Mouse (Mus musculus) forebrain, embryonic 12.5 days (tissue): ENCODE measurements around the gene Pspn. TPM values are rescaled to one million over a fixed set of nuclear protein-coding genes. Genes with fewer than 3 reads are reported as not detected.

ENCODE experiments used
- ATAC-seq: fragments of 200-750 bp; cut with Nextera tagmentation; 2 replicates; pipeline ENCODE4 v1.8.0; 2017; ENCODE audit warnings: moderate TSS enrichment; ENCODE audit not compliant: low FRiP score
- H3K27ac ChIP-seq: fragments of 300-500 bp; sonication (generic); 2 replicates; pipeline ENCODE4 v1.5.1; 2016; ENCODE audit warnings: mild to moderate bottlenecking
- H3K27me3 ChIP-seq: fragments of 300-500 bp; sonication (generic); 2 replicates; pipeline ENCODE4 v1.6.1; 2016; ENCODE audit warnings: mild to moderate bottlenecking
- H3K36me3 ChIP-seq: fragments of 300-500 bp; sonication (generic); replicated peaks from 2 replicates; pipeline ENCODE4 v1.6.1; 2016; ENCODE audit warnings: mild to moderate bottlenecking
- H3K4me1 ChIP-seq: fragments of 300-500 bp; sonication (generic); 2 replicates; pipeline ENCODE4 v1.6.1; 2016
- H3K4me2 ChIP-seq: fragments of 300-500 bp; sonication (generic); 2 replicates; pipeline ENCODE4 v1.6.1; 2016; ENCODE audit warnings: mild to moderate bottlenecking, moderate library complexity
- H3K4me3 ChIP-seq: fragments of 300-500 bp; sonication (generic); replicated peaks from 2 replicates; pipeline ENCODE4 v1.5.1; 2016; ENCODE audit warnings: mild to moderate bottlenecking
- H3K9ac ChIP-seq: fragments of 300-500 bp; sonication (generic); 2 replicates; pipeline ENCODE4 v1.6.1; 2016; ENCODE audit warnings: mild to moderate bottlenecking
- H3K9me3 ChIP-seq: fragments of 300-500 bp; sonication (generic); 2 replicates; pipeline ENCODE4 v1.6.1; 2016
- WGBS: fragments of 180-500 bp; shearing (Covaris S2); methylation state at CpG from one replicate; pipeline ENCODE4 v1.1.7; 2016; 5-methylcytosine and 5-hydroxymethylcytosine counted together
- polyA plus RNA-seq: library from polyadenylated mRNA; unstranded; fragments of >200 nt; fragmentation: Nextera tagmentation; extraction: Ambion mirVana; gene quantifications from 2 replicates; pipeline ENCODE4 v1.2.1, GENCODE M21; 2016

Pspn gene
- polyA plus RNA-seq, 1 experiment from 2014 or later, result 0.61 TPM

DNA sequence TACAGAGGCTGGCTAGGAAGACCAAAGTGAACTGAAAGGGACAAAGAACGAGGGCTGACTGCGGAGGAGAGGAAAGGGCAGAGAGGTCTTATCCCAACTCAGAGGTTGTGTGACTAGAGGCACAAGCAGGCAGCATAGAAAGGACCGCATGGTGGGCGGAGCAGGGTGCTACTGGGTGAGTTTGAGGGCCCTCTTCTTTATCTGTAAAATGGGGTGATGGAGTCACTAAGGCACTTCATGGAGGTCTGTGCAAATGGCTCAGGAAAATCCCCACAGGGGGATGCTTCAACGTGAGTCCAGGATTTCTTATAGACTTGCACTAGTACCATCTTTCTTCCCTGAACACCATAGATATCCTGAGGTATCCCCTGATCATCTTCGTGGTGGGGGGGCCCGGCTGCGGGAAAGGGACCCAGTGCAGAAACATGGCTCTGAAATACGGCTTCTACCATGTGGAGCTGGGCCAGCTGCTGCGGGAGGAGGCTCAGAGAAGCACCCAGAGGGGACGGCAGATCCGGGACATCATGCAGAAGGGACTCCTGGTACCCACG, 12.5 kb upstream of the Pspn start:
- Histone ChIP-seq H3K27me3 (no peaks in the 10 kb centered on the region), H3K9ac (peak overlapping the region; percentile 78; the same call in 1 of the 2 replicates), H3K4me1 (peaks cover 24% of the 10 kb centered on the region), H3K27ac (peak overlapping the region; percentile 95), H3K9me3 (no peaks in the 10 kb centered on the region), H3K4me2 (peak overlapping the region; percentile 86), H3K36me3 (peaks cover 21% of the 10 kb centered on the region), H3K4me3 (peak overlapping the region; percentile 72)
- ATAC-seq, result no peak
- WGBS, result 72% methylated on average over 13 of the region's 13 CpGs

- Histone ChIP-seq H3K9ac (peak within 1 kb of the TSS; percentile 81), H3K27me3 (no peaks in the 10 kb centered on the region), H3K4me2 (peak within 1 kb of the TSS; percentile 88), H3K9me3 (no peaks in the 10 kb centered on the region), H3K27ac (peak within 1 kb of the TSS; percentile 95), H3K4me3 (peak within 1 kb of the TSS; percentile 72), H3K4me1 (peaks cover 24% of the 10 kb centered on the region), H3K36me3 (peaks cover 29% of the 10 kb centered on the region)
- peak; percentile 93 for ATAC-seq
- WGBS, result under 1% methylated on average over 51 of the region's 51 CpGs
Observed at GRCm38 (mm10) chr17:57011236-57012141, 11.7 kb upstream of the Pspn start, which contains the start of the genes Gtf2f1 and Gm17949. Gene Gtf2f1, minus strand, starts transcription at chr17:57011288. Gene Gm17949, plus strand, starts transcription at chr17:57011469.

- H3K4me3 ChIP-seq, result peak overlapping the region; percentile 72
- no peaks in the 10 kb centered on the region for H3K27me3 ChIP-seq
- peak; percentile 54 for ATAC-seq
- H3K4me1 ChIP-seq, result peaks cover 24% of the 10 kb centered on the region
- H3K9ac ChIP-seq, result peak overlapping the region; percentile 81
- WGBS, result 1% methylated on average over 19 of the region's 19 CpGs
- H3K9me3 ChIP-seq, result no peaks in the 10 kb centered on the region
- peak overlapping the region; percentile 88 for H3K4me2 ChIP-seq
- peaks cover 36% of the 10 kb centered on the region for H3K36me3 ChIP-seq
- peak overlapping the region; percentile 51 for H3K27ac ChIP-seq
Observed at GRCm38 (mm10) chr17:57010911-57011235, 11.1 kb upstream of the Pspn start.

DNA sequence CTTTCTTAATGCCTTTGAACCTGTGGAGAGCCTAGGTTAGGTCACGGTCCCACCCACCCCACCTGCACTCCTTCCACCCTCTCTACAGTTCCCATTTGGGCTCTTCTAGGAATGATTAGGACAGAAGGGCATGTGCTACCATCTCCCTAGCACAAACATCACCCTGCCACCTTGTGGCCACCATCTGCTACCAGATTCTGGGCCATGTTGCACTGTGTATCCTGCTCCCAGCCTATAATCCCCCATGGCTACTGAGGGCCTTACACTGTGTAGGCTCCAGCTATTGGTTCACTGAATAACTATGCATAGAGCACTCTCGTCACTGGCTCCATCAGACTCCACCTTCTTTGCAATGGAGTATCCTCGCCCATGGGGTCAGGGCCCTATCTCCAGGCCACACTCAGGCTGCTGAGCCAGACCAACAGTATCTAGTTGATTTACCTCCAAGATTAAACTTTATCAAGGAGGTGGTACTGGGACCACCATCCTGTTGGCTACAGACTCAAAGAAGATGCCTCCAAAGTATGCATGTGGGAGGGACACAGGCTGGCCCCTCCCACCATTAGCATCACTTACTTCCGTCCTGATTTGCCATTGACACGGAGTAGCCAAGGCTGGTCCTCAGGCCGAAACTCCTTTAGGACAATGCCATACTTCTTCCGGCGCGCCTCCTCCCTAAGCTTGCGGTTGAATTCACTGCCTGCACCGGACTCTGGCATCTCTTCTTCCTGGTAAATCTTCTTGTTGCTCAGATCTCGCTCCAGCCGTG, 7.5 kb upstream of the Pspn start:
- Histone ChIP-seq H3K9me3 (no peaks in the 10 kb centered on the region), H3K36me3 (peaks cover 70% of the 10 kb centered on the region), H3K27ac (no peak overlapping the region), H3K9ac (no peak overlapping the region), H3K4me3 (no peak overlapping the region), H3K4me1 (peaks cover 20% of the 10 kb centered on the region), H3K4me2 (no peak overlapping the region), H3K27me3 (no peaks in the 10 kb centered on the region)
- 93% methylated on average over 13 of the region's 13 CpGs for WGBS
- no peak for ATAC-seq

DNA sequence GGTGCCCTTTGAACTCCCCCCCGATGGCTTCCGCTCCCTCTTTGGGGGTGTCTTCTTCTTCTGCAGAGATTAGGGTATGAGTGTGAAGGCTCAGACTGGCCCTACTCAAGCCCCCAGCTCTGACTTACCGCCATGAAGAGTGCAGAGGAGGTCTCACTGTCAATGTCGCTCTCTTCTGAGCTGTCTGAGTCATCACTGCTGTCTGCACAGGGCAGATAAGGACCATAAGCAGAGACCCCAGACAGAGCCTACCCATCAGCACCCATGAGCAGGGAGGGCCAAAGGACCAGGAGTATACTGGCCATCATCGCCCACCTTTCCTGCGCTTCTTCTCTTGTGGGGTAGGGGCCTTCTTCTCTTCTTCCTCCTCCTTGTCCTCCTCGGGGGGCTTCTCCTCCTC, 4.2 kb upstream of the Pspn start:
- Histone ChIP-seq H3K9me3 (no peaks in the 10 kb centered on the region), H3K4me1 (no peaks in the 10 kb centered on the region), H3K36me3 (peaks cover 75% of the 10 kb centered on the region), H3K27ac (no peak overlapping the region), H3K4me3 (no peak overlapping the region), H3K9ac (no peak overlapping the region), H3K4me2 (no peak overlapping the region), H3K27me3 (no peaks in the 10 kb centered on the region)
- ATAC-seq, result no peak
- WGBS, result 96% methylated on average over 7 of the region's 7 CpGs

DNA sequence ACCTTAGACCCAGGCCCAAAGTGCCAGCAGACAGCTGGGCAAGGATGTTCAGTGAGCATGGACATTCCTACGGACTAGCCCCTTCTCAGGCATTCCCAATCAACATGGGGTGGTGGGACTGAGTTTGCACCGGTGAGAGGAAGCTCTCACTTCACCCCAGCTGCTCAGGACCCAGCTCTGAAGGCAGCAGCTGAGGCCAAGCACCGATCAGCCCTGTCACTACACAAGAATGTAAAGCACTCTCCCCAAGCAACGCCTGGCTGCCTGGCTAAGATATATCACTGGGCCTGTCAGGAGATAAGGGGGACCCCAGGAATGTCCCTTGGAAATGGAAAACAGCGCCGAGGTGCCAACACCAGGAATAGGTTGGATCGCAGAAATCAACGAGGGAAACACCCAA, 1.4 kb upstream of the Pspn start:
- 78% methylated on average over 8 of the region's 8 CpGs for WGBS
- no peak overlapping the region for H3K4me3 ChIP-seq
- peaks cover 16% of the 10 kb centered on the region for H3K4me1 ChIP-seq
- no peaks in the 10 kb centered on the region for H3K27me3 ChIP-seq
- H3K9me3 ChIP-seq, result no peaks in the 10 kb centered on the region
- no peak for ATAC-seq
- no peak overlapping the region for H3K9ac ChIP-seq
- H3K4me2 ChIP-seq, result no peak overlapping the region
- H3K36me3 ChIP-seq, result peaks cover 54% of the 10 kb centered on the region
- no peak overlapping the region for H3K27ac ChIP-seq

- no peak overlapping the region for H3K9ac ChIP-seq
- H3K27ac ChIP-seq, result no peak overlapping the region
- H3K27me3 ChIP-seq, result no peaks in the 10 kb centered on the region
- no peaks in the 10 kb centered on the region for H3K9me3 ChIP-seq
- ATAC-seq, result no peak
- peaks cover 54% of the 10 kb centered on the region for H3K36me3 ChIP-seq
- H3K4me3 ChIP-seq, result no peak overlapping the region
- peaks cover 16% of the 10 kb centered on the region for H3K4me1 ChIP-seq
- 94% methylated on average over 9 of the region's 9 CpGs for WGBS
- H3K4me2 ChIP-seq, result no peak overlapping the region
Observed at GRCm38 (mm10) chr17:56999414-56999813, 404 bp downstream of the Pspn start.

DNA sequence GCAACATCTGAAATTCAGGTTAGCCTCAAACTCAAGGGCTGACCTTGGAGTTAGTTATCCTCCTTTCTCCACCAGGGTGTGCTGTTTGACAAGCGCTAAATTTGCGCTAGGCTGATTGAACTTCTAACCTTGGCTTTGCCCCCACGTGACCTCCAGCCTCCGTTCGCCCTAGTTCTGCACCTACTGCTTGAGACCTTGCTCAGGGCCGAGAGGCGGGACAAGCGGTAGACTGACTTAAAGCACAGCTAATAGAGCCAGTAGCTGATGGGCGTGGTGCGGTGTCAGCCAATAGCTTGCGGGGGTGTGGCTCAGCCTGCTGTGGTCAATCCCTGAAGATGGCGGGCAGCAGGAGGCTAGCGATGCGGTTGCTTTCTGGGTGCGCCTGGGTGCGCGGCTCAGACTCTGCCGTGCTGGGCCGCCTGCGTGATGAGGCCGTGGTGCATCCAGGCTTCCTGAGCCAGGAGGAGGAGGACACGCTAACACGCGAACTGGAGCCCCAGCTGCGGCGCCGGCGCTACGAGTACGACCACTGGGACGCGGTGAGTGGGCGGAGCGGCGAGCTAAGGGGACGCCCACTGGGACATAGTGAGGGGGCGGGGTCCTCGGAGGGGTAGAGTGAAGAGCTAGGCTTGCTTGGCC, 2.7 kb downstream of the Pspn start, which contains the start of gene Alkbh7:
Gene Alkbh7 (plus strand): TSS at position 311 of the 639 bp plus-strand sequence.
- Histone ChIP-seq H3K9ac (peak within 1 kb of the TSS; percentile 68), H3K4me1 (peaks cover 16% of the 10 kb centered on the region), H3K4me2 (peak within 1 kb of the TSS; percentile 68), H3K27ac (peak within 1 kb of the TSS; percentile 72), H3K9me3 (no peaks in the 10 kb centered on the region), H3K4me3 (peak within 1 kb of the TSS; percentile 71), H3K27me3 (no peaks in the 10 kb centered on the region), H3K36me3 (peaks cover 56% of the 10 kb centered on the region)
- WGBS, result under 1% methylated on average over 38 of the region's 38 CpGs
- peak; percentile 98 for ATAC-seq

GRCm38 (mm10) chr17:56996506-56996905, 3.3 kb downstream of the Pspn start:
- Histone ChIP-seq H3K9me3 (no peaks in the 10 kb centered on the region), H3K4me2 (peak overlapping the region; percentile 68), H3K4me3 (no peak overlapping the region), H3K36me3 (peaks cover 56% of the 10 kb centered on the region), H3K9ac (no peak overlapping the region), H3K4me1 (peaks cover 21% of the 10 kb centered on the region), H3K27me3 (no peaks in the 10 kb centered on the region), H3K27ac (no peak overlapping the region; the same call in 1 of the 2 replicates)
- ATAC-seq, result no peak
- WGBS, result 77% methylated on average over 2 of the region's 2 CpGs

DNA sequence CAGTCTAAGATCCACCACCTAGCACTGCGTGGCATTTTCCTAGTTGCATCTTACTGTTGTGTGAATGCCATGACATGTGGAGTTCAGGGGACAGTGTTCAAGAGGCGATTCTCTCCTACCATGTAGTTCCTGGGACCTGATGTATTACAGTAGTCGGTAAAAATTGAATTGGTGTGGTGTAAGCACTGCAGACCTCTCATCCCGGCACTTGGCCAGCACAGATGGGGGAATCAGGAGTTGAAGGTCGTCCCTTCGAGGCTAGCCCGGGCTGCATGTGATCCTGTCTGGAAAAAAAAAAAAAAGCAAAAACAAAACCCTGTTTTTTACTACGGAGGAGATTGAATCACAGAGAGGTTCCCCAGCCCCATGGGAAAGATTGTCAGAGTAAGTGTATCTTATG, 4.8 kb downstream of the Pspn start:
- WGBS, result 93% methylated on average over 8 of the region's 8 CpGs
- peaks cover 57% of the 10 kb centered on the region for H3K36me3 ChIP-seq
- no peak overlapping the region for H3K4me2 ChIP-seq
- H3K4me1 ChIP-seq, result peaks cover 29% of the 10 kb centered on the region
- H3K4me3 ChIP-seq, result no peak overlapping the region
- H3K9me3 ChIP-seq, result no peaks in the 10 kb centered on the region
- H3K27me3 ChIP-seq, result no peaks in the 10 kb centered on the region
- no peak overlapping the region for H3K9ac ChIP-seq
- no peak for ATAC-seq
- H3K27ac ChIP-seq, result no peak overlapping the region

- Histone ChIP-seq H3K9ac (peak overlapping the region; percentile 69), H3K36me3 (peaks cover 39% of the 10 kb centered on the region), H3K4me1 (peaks cover 14% of the 10 kb centered on the region), H3K27me3 (no peaks in the 10 kb centered on the region), H3K4me3 (peak overlapping the region; percentile 62), H3K9me3 (no peaks in the 10 kb centered on the region), H3K4me2 (peak overlapping the region; percentile 64), H3K27ac (no peak overlapping the region)
- 72% methylated on average over 2 of the region's 2 CpGs for WGBS
- no peak for ATAC-seq
Observed at GRCm38 (mm10) chr17:56990966-56991365, 8.9 kb downstream of the Pspn start.
